Mouse (Mus musculus) liver, adult 10 weeks (tissue): ENCODE data around the gene Btbd35f18. TPM values are rescaled to one million over a fixed set of nuclear protein-coding genes. Genes with fewer than 3 reads are reported as not detected.

Source experiments
- polyA plus RNA-seq: library from polyadenylated mRNA; stranded (reverse); fragments of 350-450 nt; fragmentation: Illumina TruSeq; extraction: RNeasy Lipid Tissue Mini Kit (QIAGEN cat#74804); gene quantifications from one replicate; pipeline ENCODE4 v1.2.3, GENCODE M21; 2014; ENCODE audit warnings: low read depth, low replicate concordance

Gene Btbd35f18
- polyA plus RNA-seq: not detected

GRCm38 (mm10) chrX:3699933-3700332 is at the start of gene Btbd35f18:
Gene Btbd35f18, plus strand, starts transcription at chrX:3700233.

Other genes starting within 250 kb of the Btbd35f18 start
- not detected for gene Btbd35f10, start 52.7 kb downstream of the Btbd35f18 start, polyA plus RNA-seq